Mouse (Mus musculus) G1E (cell line): ENCODE data around the gene Rgp1.

Experiments
- CTCF ChIP-seq: IDR thresholded peaks from 2 replicates; pipeline ENCODE4 v1.5.1; 2012; ENCODE audit warnings: low read depth, low read length, inconsistent platforms, mixed read lengths
- GATA1 ChIP-seq: IDR thresholded peaks from 2 replicates; pipeline ENCODE4 v1.6.1; 2012; ENCODE audit warnings: borderline replicate concordance, low read length, inconsistent platforms, mixed read lengths
- POLR2AphosphoS5 ChIP-seq: IDR thresholded peaks from 2 replicates; pipeline ENCODE4 v1.6.1; 2012; ENCODE audit warnings: low read depth, low read length, inconsistent platforms; ENCODE audit not compliant: insufficient replicate concordance

DNA sequence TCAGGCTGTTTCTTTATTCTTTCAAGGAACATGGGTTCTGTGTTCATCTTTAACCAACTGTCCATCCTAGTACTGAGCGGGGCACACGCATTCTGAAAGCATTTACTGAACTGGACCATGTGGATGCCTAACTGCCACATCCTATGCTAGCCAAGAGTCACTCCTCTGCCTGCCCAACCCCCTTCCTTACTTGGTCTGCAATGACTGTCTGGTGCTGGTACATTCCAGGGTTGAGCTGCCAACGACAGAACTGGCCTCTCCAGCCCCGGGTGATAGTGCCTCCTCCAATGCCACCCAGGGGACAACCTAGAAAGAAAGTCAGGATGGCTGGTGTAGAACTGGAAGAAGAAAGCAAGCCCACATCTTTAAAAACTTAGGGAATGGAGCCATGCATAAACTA lies 5.0 kb upstream of the Rgp1 start:
- TF ChIP-seq CTCF (no peak), POLR2AphosphoS5 (no peak), GATA1 (no peak)
